Mouse (Mus musculus): ENCODE measurements at regions not wholly inside any gene's neighbourhood (a gene's known extent, or its start where the extent isn't known, plus 50 kb on each side); places are given as distances from the start of the nearest gene placed in this dataset.

DNA sequence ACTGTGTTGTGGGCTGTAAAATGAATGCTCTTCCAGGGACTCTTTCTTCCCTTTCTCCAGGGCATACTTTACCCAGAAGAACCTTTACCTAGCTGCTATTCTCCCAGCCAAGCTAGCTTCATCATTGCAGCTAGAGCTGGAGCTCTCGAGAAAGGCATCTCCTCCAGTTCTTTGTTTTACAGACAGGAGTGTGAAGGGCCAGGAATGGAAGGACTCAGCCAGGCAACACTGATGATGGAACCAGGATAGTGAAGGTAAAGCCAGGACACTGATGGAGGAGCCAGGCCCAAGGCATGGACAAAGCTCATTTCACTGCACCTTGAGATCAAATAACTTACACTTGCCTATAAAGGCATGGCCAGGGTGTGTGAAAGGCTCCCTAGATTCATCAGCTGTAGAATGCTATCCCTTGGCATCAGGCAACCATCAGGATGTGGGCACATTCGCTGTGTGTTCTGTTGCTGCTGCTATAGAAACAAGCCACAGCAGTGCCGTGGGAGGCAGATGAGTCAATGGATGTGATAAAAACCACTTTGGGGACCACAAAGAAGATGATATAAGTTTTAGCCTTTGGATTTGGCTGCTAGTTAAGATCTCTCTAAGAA is 214.3 kb upstream of the Snx19 start:
- no peak for TF ChIP-seq CTCF (IDR thresholded peaks at IDR 0.05; ENCODE audit: extremely low read depth, insufficient read depth, low read length)
- TF ChIP-seq POLR2A (IDR thresholded peaks at IDR 0.05; ENCODE audit: extremely low read depth, insufficient read depth, low read length) = no peak
